ENCODE assay signal across 11 mouse cellular contexts in genomic region chr11:34063702-34064485, GRCm38 (mm10). TPM values are rescaled to one million over a fixed set of nuclear protein-coding genes. Genes with fewer than 3 reads are reported as not detected.
DNase-seq lines count a peak whose midpoint lies in the region; ATAC-seq and TF ChIP-seq lines count a peak whose summit lies in the region.
"Had no signal": no experiment of that assay in that cellular context is flagged by ENCODE, and none has a peak within 500 bp of the region (broad histone marks: within the 10 kb centered on the region; RNA-seq: fewer than 3 reads in every experiment).

No protein-coding gene starts in this region.

- no peaks in the 10 kb centered on the region for H3K9me3 ChIP-seq in forebrain, embryonic 10.5 days
- H3K9me3 ChIP-seq in forebrain, embryonic 11.5 days (ENCODE audit: control insufficient read depth, low read length), result no peaks in the 10 kb centered on the region
- H3K9me3 ChIP-seq in G1E (replicated peaks), result peaks cover 4% of the 10 kb centered on the region; the same call in 1 of the 2 replicates
- no peaks in the 10 kb centered on the region for H3K9me3 ChIP-seq in midbrain, embryonic 13.5 days

- ATAC-seq in forebrain, embryonic 11.5 days (replicated peaks; ENCODE audit: low FRiP score), result no peak
- peak; percentile 50 for ATAC-seq in G1E (ENCODE audit: extremely low read depth, insufficient number of reproducible peaks, low FRiP score, poor library complexity, severe bottlenecking)
- ATAC-seq in neutrophil, adult 5-6 weeks (ENCODE audit: extremely low read depth, insufficient number of reproducible peaks, low FRiP score, poor library complexity, severe bottlenecking), result peak; percentile 37; the same call in 1 of the 2 replicates
- no peak for ATAC-seq in midbrain, embryonic 13.5 days

- no peak overlapping the region for H3K9ac ChIP-seq in forebrain, embryonic 11.5 days (ENCODE audit: low read length)
- no peak overlapping the region for H3K9ac ChIP-seq in midbrain, embryonic 13.5 days (replicated peaks)

- no peaks in the 10 kb centered on the region for H3K36me3 ChIP-seq in forebrain, embryonic 10.5 days (replicated peaks)
- no peaks in the 10 kb centered on the region for H3K36me3 ChIP-seq in forebrain, embryonic 11.5 days (ENCODE audit: control insufficient read depth, insufficient read depth, low read length)
- H3K36me3 ChIP-seq in G1E (replicated peaks), result peaks cover 53% of the 10 kb centered on the region
- H3K36me3 ChIP-seq in midbrain, embryonic 13.5 days, result no peaks in the 10 kb centered on the region

- H3K4me2 ChIP-seq in forebrain, embryonic 11.5 days (ENCODE audit: low read depth, low read length, severe bottlenecking), result no peak overlapping the region
- H3K4me2 ChIP-seq in midbrain, embryonic 13.5 days (replicated peaks), result no peak overlapping the region

- H3K4me1 ChIP-seq in forebrain, embryonic 10.5 days, result peaks cover 8% of the 10 kb centered on the region
- no peaks in the 10 kb centered on the region for H3K4me1 ChIP-seq in forebrain, embryonic 11.5 days (replicated peaks; ENCODE audit: control insufficient read depth, insufficient read depth, low read length)
- peaks cover 88% of the 10 kb centered on the region for H3K4me1 ChIP-seq in G1E (ENCODE audit: insufficient read depth, low read depth, low read length)
- no peaks in the 10 kb centered on the region for H3K4me1 ChIP-seq in midbrain, embryonic 13.5 days (replicated peaks)

- WGBS in forebrain, embryonic 10.5 days, result 52% methylated on average over 5 of the region's 5 CpGs
- 59% methylated on average over 5 of the region's 5 CpGs for WGBS in forebrain, embryonic 11.5 days
- WGBS in midbrain, embryonic 13.5 days, result 65% methylated on average over 5 of the region's 5 CpGs

- H3K27ac ChIP-seq in forebrain, embryonic 10.5 days, result peak overlapping the region; percentile 63
- H3K27ac ChIP-seq in forebrain, embryonic 11.5 days (ENCODE audit: low read depth, low read length), result no peak overlapping the region
- no peak overlapping the region for H3K27ac ChIP-seq in midbrain, embryonic 13.5 days

- H3K27me3 ChIP-seq in forebrain, embryonic 10.5 days (ENCODE audit: poor library complexity, severe bottlenecking), result no peaks in the 10 kb centered on the region
- H3K27me3 ChIP-seq in forebrain, embryonic 11.5 days (ENCODE audit: control insufficient read depth, insufficient read depth, low read length), result no peaks in the 10 kb centered on the region
- H3K27me3 ChIP-seq in G1E (ENCODE audit: insufficient read depth, low read length), result no peaks in the 10 kb centered on the region
- H3K27me3 ChIP-seq in midbrain, embryonic 13.5 days, result no peaks in the 10 kb centered on the region

- TF ChIP-seq CTCF in G1E (IDR thresholded peaks at IDR 0.05; ENCODE audit: low read depth, low read length), result no peak

- intact Hi-C loops in heart, postnatal 25 days (cut with DNase I), result no loop called here

- DNase-seq in forebrain, embryonic 10.5 days (ENCODE audit: extremely low spot score, low spot score), result no peak
- DNase-seq in forebrain, embryonic 11.5 days (ENCODE audit: low spot score), result no peak
- DNase-seq in G1E (ENCODE audit: low spot score), result peak; percentile 26
- DNase-seq in heart, postnatal 25 days (ENCODE audit: low spot score), result peak; percentile 5
- no peak for DNase-seq in gastrocnemius, postnatal 10 days
- DNase-seq in urinary bladder, postnatal 14 days (ENCODE audit: low spot score), result no peak
- DNase-seq: right cerebral cortex, postnatal 14 days had no signal

- no peak overlapping the region for H3K4me3 ChIP-seq in forebrain, embryonic 10.5 days
- no peak overlapping the region for H3K4me3 ChIP-seq in forebrain, embryonic 11.5 days (ENCODE audit: low read depth, low read length)
- H3K4me3 ChIP-seq in G1E (ENCODE audit: low read depth, low read length), result no peak overlapping the region; the same call in 1 of the 2 replicates
- no peak overlapping the region for H3K4me3 ChIP-seq in midbrain, embryonic 13.5 days (replicated peaks)

RNA-seq across cellular contexts. Expression of gene Lcp2, which starts 17.2 kb away (rescaled TPM):
- polyA plus RNA-seq in forebrain, embryonic 10.5 days (2016; fragmentation: Nextera tagmentation; extraction: Ambion mirVana), result 1.2 and 1.7 TPM in 2 replicates
- 2.0 and 2.3 TPM in 2 replicates for polyA plus RNA-seq in forebrain, embryonic 11.5 days (2014; fragmentation: Nextera tagmentation; extraction: Ambion mirVana)
- total RNA-seq in G1E (2014; fragmentation: Nextera tagmentation), result 104 and 109 TPM in 2 replicates
- 43.1 and 48.3 TPM in 2 replicates for total RNA-seq in G1E (2017)
- 44.8 and 52.2 TPM in 2 replicates for polyA plus RNA-seq in G1E (2012)
- total RNA-seq in heart, postnatal 25 days (2021), result 1 to 10 TPM; 2.6 to 2.7 TPM
- 162 TPM in 2 replicates for total RNA-seq in neutrophil, adult 5-6 weeks (2017)
- 1 to 10 TPM; 1.5 to 2.6 TPM for total RNA-seq in gastrocnemius, postnatal 10 days (2021)
- polyA plus RNA-seq in midbrain, embryonic 13.5 days (2015; fragmentation: Nextera tagmentation; extraction: Ambion mirVana), result 1.2 and 1.5 TPM in 2 replicates
- polyA plus RNA-seq: C2C12 had no signal

RNA-seq across cellular contexts. Expression of gene 4930469K13Rik, which starts 34.5 kb away (rescaled TPM):
- polyA plus RNA-seq in forebrain, embryonic 10.5 days (2016; fragmentation: Nextera tagmentation; extraction: Ambion mirVana), result not detected in 2 replicates
- not detected in 2 replicates for polyA plus RNA-seq in forebrain, embryonic 11.5 days (2014; fragmentation: Nextera tagmentation; extraction: Ambion mirVana)
- total RNA-seq in G1E (2014; fragmentation: Nextera tagmentation) (not detected in 2 replicates), G1E (2017) (0.17 TPM in 1 of 2 replicates, not detected in the other)
- not detected in 2 replicates for polyA plus RNA-seq in G1E (2012)
- total RNA-seq in heart, postnatal 25 days (2021), result not detected
- not detected in 2 replicates for total RNA-seq in neutrophil, adult 5-6 weeks (2017)
- total RNA-seq in gastrocnemius, postnatal 10 days (2021), result not detected
- polyA plus RNA-seq in midbrain, embryonic 13.5 days (2015; fragmentation: Nextera tagmentation; extraction: Ambion mirVana), result not detected in 2 replicates
- total RNA-seq: liver, adult 2 months had no signal
- polyA plus RNA-seq: C2C12; liver, adult 2 months had no signal

Comparison
In these comparisons a context has a peak if more than half of its experiments do, and no peak if none do; other contexts are left out.
1. DNase-seq: peak in G1E (single experiment) and heart, postnatal 25 days (single experiment); none in forebrain, embryonic 10.5 days (single experiment), forebrain, embryonic 11.5 days (single experiment), gastrocnemius, postnatal 10 days (single experiment) and urinary bladder, postnatal 14 days (single experiment).
2. ATAC-seq: peak in G1E (single experiment) and neutrophil, adult 5-6 weeks (single experiment); none in forebrain, embryonic 11.5 days (single experiment) and midbrain, embryonic 13.5 days (single experiment).
3. RNA of gene Lcp2, which starts 17.2 kb away (total RNA-seq): 162 TPM in neutrophil, adult 5-6 weeks and 43.1 to 109 TPM in G1E; 2.6 to 2.7 TPM in heart, postnatal 25 days and 1.5 to 2.6 TPM in gastrocnemius, postnatal 10 days; every median in the first group is over 10 times any median in the second.